Mouse (Mus musculus) hindbrain, embryonic 15.5 days (tissue): ENCODE measurements at regions not wholly inside any gene's neighbourhood (a gene's known extent, or its start where the extent isn't known, plus 50 kb on each side); places are given as distances from the start of the nearest gene placed in this dataset.

Source experiments
- ATAC-seq: fragments of 200-750 bp; cut with Nextera tagmentation; 2 replicates; pipeline ENCODE4 v1.8.0; 2017; ENCODE audit warnings: low read depth, moderate number of reproducible peaks, moderate TSS enrichment; ENCODE audit not compliant: low FRiP score
- H3K27ac ChIP-seq: fragments of 300-500 bp; sonication (generic); replicated peaks from 2 replicates; pipeline ENCODE4 v1.5.1; 2015; ENCODE audit warnings: mild to moderate bottlenecking, inconsistent platforms
- H3K27me3 ChIP-seq: fragments of 300-500 bp; sonication (generic); 2 replicates; pipeline ENCODE4 v1.6.1; 2015; ENCODE audit warnings: control low read depth, inconsistent platforms
- H3K36me3 ChIP-seq: fragments of 300-500 bp; sonication (generic); 2 replicates; pipeline ENCODE4 v1.6.1; 2015; ENCODE audit warnings: control low read depth, inconsistent platforms
- H3K4me1 ChIP-seq: fragments of 300-500 bp; sonication (generic); replicated peaks from 2 replicates; pipeline ENCODE4 v1.6.1; 2015; ENCODE audit warnings: control low read depth, inconsistent platforms
- H3K4me2 ChIP-seq: fragments of 300-500 bp; sonication (generic); 2 replicates; pipeline ENCODE4 v1.6.1; 2015; ENCODE audit warnings: moderate library complexity, mild to moderate bottlenecking, inconsistent platforms
- H3K4me3 ChIP-seq: fragments of 300-500 bp; sonication (generic); 2 replicates; pipeline ENCODE4 v1.5.1; 2015; ENCODE audit warnings: mild to moderate bottlenecking, inconsistent platforms
- H3K9ac ChIP-seq: fragments of 300-500 bp; sonication (generic); 2 replicates; pipeline ENCODE4 v1.6.1; 2015; ENCODE audit warnings: inconsistent platforms
- H3K9me3 ChIP-seq: fragments of 300-500 bp; sonication (generic); 2 replicates; pipeline ENCODE4 v1.6.1; 2016; ENCODE audit warnings: control low read depth, inconsistent platforms
- WGBS: fragments of 180-500 bp; shearing (Covaris S2); methylation state at CpG from one replicate; pipeline ENCODE4 v1.1.7; 2015; 5-methylcytosine and 5-hydroxymethylcytosine counted together

GRCm38 (mm10) chr7:88941246-88941910, 462.6 kb downstream of the Tmem135 start:
- H3K9me3 ChIP-seq: no peaks in the 10 kb centered on the region
- H3K4me3 ChIP-seq: no peak overlapping the region
- no peak overlapping the region for H3K4me2 ChIP-seq
- H3K4me1 ChIP-seq: no peaks in the 10 kb centered on the region
- no peak for ATAC-seq
- no peak overlapping the region for H3K9ac ChIP-seq
- H3K36me3 ChIP-seq: no peaks in the 10 kb centered on the region
- H3K27ac ChIP-seq: no peak overlapping the region
- 60% methylated on average over 9 of the region's 9 CpGs for WGBS
- H3K27me3 ChIP-seq: no peaks in the 10 kb centered on the region

DNA sequence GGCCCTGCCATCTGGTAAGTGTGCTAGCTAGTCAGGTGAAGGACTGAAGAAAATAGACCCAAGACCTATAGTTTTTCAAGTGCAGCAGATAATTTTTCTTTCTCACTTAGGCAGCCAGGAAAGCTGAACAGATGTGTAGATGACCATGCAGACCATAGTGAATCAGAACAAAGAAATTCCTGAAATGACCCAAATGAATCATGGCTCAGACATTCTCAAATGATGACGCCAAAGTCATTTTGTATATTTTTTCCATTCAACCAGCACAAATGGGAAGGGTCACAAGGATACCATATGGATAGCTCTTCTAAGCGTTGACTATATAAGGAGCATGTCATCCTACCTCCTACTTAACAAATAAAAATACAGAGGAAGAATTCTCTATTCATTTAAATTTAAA, 463.8 kb downstream of the Tmem135 start:
- Histone ChIP-seq H3K4me2 (no peak overlapping the region), H3K27ac (no peak overlapping the region), H3K4me3 (no peak overlapping the region), H3K36me3 (no peaks in the 10 kb centered on the region), H3K9ac (no peak overlapping the region), H3K4me1 (no peaks in the 10 kb centered on the region), H3K9me3 (no peaks in the 10 kb centered on the region), H3K27me3 (no peaks in the 10 kb centered on the region)
- 85% methylated on average over 2 of the region's 2 CpGs for WGBS
- no peak for ATAC-seq

GRCm38 (mm10) chr7:88928245-88928795, 475.7 kb downstream of the Tmem135 start:
- Histone ChIP-seq H3K9me3 (0 out of 2 replicates have a peak, but pooled peaks cover 3% of the 10 kb centered on the region), H3K4me3 (no peak overlapping the region), H3K4me2 (no peak overlapping the region), H3K9ac (no peak overlapping the region), H3K27ac (no peak overlapping the region), H3K36me3 (no peaks in the 10 kb centered on the region), H3K27me3 (no peaks in the 10 kb centered on the region), H3K4me1 (no peaks in the 10 kb centered on the region)
- WGBS: 67% methylated on average over 6 of the region's 6 CpGs
- ATAC-seq: no peak
